Mouse (Mus musculus) kidney, embryonic 14.5 days (tissue): ENCODE measurements around the gene L3mbtl1. TPM values are rescaled to one million over a fixed set of nuclear protein-coding genes. Genes with fewer than 3 reads are reported as not detected.
A peak's percentile ranks its signal among the peaks of the same experiment; 100 is the strongest.

Experiments
- ATAC-seq: fragments of 200-750 bp; cut with Nextera tagmentation; 2 replicates; pipeline ENCODE4 v1.8.0; 2017; ENCODE audit warnings: moderate number of reproducible peaks, mild to moderate bottlenecking, moderate TSS enrichment, moderate library complexity; ENCODE audit not compliant: low FRiP score, low TSS enrichment
- H3K27ac ChIP-seq: fragments of 300-500 bp; sonication (generic); 2 replicates; pipeline ENCODE4 v1.5.1; 2014; ENCODE audit warnings: low read depth, mild to moderate bottlenecking, low read length, moderate library complexity, mixed read lengths
- H3K27me3 ChIP-seq: fragments of 300-500 bp; sonication (generic); 2 replicates; pipeline ENCODE4 v1.6.1; 2014; ENCODE audit warnings: mild to moderate bottlenecking, low read length; ENCODE audit not compliant: control insufficient read depth, insufficient read depth
- H3K36me3 ChIP-seq: fragments of 300-500 bp; sonication (generic); 2 replicates; pipeline ENCODE4 v1.6.1; 2014; ENCODE audit warnings: low read length, mixed read lengths; ENCODE audit not compliant: control insufficient read depth, insufficient read depth
- H3K4me1 ChIP-seq: fragments of 300-500 bp; sonication (generic); 2 replicates; pipeline ENCODE4 v1.6.1; 2014; ENCODE audit warnings: low read length, mixed read lengths; ENCODE audit not compliant: control insufficient read depth, insufficient read depth
- H3K4me2 ChIP-seq: fragments of 300-500 bp; sonication (generic); replicated peaks from 2 replicates; pipeline ENCODE4 v1.6.1; 2014; ENCODE audit warnings: low read depth, mild to moderate bottlenecking, low read length
- H3K4me3 ChIP-seq: fragments of 300-500 bp; sonication (generic); 2 replicates; pipeline ENCODE4 v1.5.1; 2014; ENCODE audit warnings: mild to moderate bottlenecking, low read length
- H3K9ac ChIP-seq: fragments of 300-500 bp; sonication (generic); 2 replicates; pipeline ENCODE4 v1.6.1; 2014; ENCODE audit warnings: low read depth, mild to moderate bottlenecking, low read length, moderate library complexity
- H3K9me3 ChIP-seq: fragments of 300-500 bp; sonication (generic); 2 replicates; pipeline ENCODE4 v1.6.1; 2016; ENCODE audit warnings: low read length; ENCODE audit not compliant: control insufficient read depth
- WGBS: fragments of 180-500 bp; shearing (Covaris S2); extraction: QIAGEN DNeasy Blood & Tissue Kit; methylation state at CpG from one replicate; pipeline ENCODE4 v1.1.7; 2014; 5-methylcytosine and 5-hydroxymethylcytosine counted together
- polyA plus RNA-seq: library from polyadenylated mRNA; unstranded; fragments of >200 nt; fragmentation: Nextera tagmentation; extraction: Ambion mirVana; gene quantifications from 2 replicates; pipeline ENCODE4 v1.2.1, GENCODE M21; 2014

The L3mbtl1 gene
- polyA plus RNA-seq, 1 experiment from 2014 or later = not detected

DNA sequence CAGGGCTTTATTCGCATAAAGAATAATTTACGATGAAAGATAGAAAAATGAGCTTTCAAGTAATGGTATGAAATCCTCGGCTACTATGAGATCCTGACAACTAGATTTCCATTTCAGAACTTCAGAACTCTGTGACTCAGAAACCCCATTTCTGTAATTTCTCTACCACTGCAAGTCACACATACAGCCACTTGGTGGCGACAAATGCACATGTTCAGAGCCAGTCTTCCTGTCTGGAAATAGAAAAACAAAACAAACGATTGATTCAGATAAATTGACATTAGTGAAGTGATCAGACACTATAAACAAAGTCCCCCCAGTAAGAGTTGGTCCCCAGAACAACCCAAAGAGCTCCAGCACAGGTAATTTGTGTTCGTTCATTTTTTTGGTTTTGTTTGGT is 21.1 kb upstream of the L3mbtl1 start:
- 20% methylated on average over 6 of the region's 6 CpGs for WGBS
- no peak overlapping the region for H3K4me3 ChIP-seq
- no peak overlapping the region for H3K9ac ChIP-seq
- H3K36me3 ChIP-seq = no peaks in the 10 kb centered on the region
- no peak overlapping the region for H3K27ac ChIP-seq
- H3K27me3 ChIP-seq = no peaks in the 10 kb centered on the region
- no peak for ATAC-seq
- H3K4me2 ChIP-seq = no peak overlapping the region
- H3K9me3 ChIP-seq = no peaks in the 10 kb centered on the region
- no peaks in the 10 kb centered on the region for H3K4me1 ChIP-seq

DNA sequence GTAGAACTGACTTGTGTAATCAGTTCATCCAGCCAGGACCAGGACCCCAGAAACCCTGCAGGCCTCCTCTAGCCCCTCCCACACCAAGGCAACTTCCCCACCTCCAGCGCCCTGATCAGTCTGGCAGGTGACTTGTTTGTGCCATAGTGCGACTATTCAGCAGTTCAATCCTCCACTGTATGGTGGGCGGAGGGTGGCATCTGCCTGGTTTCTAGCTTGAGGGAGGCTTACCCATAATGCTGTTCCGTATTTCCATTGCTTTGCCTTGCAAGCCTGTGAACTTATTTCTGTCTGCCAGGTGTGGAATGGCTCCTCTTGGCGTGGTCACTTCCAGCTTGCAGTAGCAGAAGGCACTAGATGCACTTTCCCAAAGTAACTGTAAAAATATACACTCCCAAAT is 20.4 kb upstream of the L3mbtl1 start:
- no peaks in the 10 kb centered on the region for H3K27me3 ChIP-seq
- no peak for ATAC-seq
- no peak overlapping the region for H3K4me2 ChIP-seq
- no peaks in the 10 kb centered on the region for H3K9me3 ChIP-seq
- no peaks in the 10 kb centered on the region for H3K4me1 ChIP-seq
- H3K9ac ChIP-seq = no peak overlapping the region
- no peak overlapping the region for H3K27ac ChIP-seq
- 68% methylated on average over 5 of the region's 5 CpGs for WGBS
- no peak overlapping the region for H3K4me3 ChIP-seq
- no peaks in the 10 kb centered on the region for H3K36me3 ChIP-seq

DNA sequence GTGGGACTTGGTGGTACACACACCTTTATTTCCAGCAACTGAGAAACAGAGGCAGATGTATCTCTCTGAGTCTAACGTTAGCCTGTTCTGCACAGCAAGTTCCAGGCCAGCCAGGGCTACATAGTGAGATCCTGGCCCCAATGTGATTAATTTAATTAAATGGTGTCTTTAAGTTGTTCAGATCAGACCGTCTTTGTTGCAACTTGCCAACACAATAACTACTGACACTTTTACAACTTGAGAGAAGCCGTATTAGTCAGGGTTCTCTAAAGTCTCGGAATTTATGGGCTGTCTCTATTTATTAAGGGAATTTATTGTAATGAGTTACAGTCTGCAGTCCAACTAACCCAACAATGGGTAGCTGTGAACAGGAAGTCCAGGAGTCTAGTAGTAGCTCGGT is 19.1 kb upstream of the L3mbtl1 start:
- Histone ChIP-seq H3K36me3 (no peaks in the 10 kb centered on the region), H3K9me3 (no peaks in the 10 kb centered on the region), H3K27me3 (peaks cover under 1% of the 10 kb centered on the region; the same call in 1 of the 2 replicates), H3K9ac (no peak overlapping the region), H3K27ac (no peak overlapping the region), H3K4me1 (no peaks in the 10 kb centered on the region), H3K4me2 (no peak overlapping the region), H3K4me3 (no peak overlapping the region)
- WGBS = 39% methylated on average over 5 of the region's 5 CpGs
- no peak for ATAC-seq

DNA sequence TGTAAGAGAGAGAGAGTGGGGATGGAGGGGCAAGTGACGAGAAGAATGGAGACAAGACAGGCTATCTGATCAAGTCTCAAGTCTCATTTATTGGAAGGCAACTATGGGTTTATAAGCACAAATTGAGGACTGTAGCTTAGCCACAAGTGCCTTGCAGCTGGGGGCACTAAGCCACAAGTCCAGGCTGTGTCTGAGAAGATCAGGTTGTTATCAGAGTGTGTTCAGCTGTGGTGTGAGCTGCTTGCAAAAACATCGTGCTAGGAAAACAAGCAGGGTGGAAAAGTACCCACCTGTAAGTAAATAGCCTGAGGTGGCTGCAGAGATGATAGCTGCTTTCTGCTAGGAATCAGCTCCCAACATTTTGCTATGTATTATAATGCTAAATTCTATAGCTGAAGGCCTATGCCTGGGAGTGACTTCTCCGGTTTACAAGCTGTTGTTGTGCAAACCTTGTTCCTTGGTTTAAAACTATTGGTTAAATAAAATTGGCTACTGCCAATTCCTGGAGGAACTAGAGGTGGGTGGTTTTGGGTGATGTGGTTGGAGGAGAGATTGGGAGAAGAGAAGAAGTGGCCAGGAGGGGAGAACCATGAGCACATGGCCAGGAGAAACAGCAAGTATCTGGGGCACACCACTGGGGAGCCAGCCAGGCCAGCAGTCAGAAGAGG is 15.2 kb upstream of the L3mbtl1 start:
- no peak for ATAC-seq
- Histone ChIP-seq H3K4me3 (no peak overlapping the region), H3K27ac (no peak overlapping the region), H3K27me3 (peaks cover 3% of the 10 kb centered on the region; the same call in 1 of the 2 replicates), H3K36me3 (peaks cover 5% of the 10 kb centered on the region), H3K9me3 (no peaks in the 10 kb centered on the region), H3K4me1 (peaks cover 9% of the 10 kb centered on the region), H3K4me2 (no peak overlapping the region), H3K9ac (no peak overlapping the region)
- 74% methylated on average over 3 of the region's 3 CpGs for WGBS

DNA sequence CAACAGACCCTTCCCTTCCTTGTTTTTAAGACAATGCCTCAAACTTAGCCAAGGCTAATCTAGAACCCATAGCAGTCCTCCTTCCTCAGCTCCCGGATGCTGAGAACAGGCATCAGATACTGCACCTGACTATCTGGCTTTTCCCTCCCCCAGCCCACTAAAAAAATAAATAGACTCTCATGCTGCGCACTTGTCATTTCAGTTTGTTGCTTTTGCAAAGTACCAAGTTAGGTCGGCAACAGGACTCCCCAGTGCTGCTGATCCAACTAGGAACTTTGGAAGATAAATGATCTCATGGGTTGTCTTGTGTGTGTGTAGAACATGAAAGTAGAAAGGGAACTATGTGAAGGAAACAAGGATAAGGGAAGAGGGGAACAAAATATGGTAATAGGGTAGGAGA is 13.6 kb upstream of the L3mbtl1 start:
- peaks cover 14% of the 10 kb centered on the region for H3K4me1 ChIP-seq
- H3K4me2 ChIP-seq = no peak overlapping the region
- H3K36me3 ChIP-seq = peaks cover 21% of the 10 kb centered on the region
- H3K9me3 ChIP-seq = no peaks in the 10 kb centered on the region
- no peak overlapping the region for H3K27ac ChIP-seq
- whole genome bisulfite sequencing = 43% methylated on average over 3 of the region's 3 CpGs
- no peak for ATAC-seq
- no peak overlapping the region for H3K4me3 ChIP-seq
- H3K27me3 ChIP-seq = peaks cover 3% of the 10 kb centered on the region; the same call in 1 of the 2 replicates
- H3K9ac ChIP-seq = no peak overlapping the region

DNA sequence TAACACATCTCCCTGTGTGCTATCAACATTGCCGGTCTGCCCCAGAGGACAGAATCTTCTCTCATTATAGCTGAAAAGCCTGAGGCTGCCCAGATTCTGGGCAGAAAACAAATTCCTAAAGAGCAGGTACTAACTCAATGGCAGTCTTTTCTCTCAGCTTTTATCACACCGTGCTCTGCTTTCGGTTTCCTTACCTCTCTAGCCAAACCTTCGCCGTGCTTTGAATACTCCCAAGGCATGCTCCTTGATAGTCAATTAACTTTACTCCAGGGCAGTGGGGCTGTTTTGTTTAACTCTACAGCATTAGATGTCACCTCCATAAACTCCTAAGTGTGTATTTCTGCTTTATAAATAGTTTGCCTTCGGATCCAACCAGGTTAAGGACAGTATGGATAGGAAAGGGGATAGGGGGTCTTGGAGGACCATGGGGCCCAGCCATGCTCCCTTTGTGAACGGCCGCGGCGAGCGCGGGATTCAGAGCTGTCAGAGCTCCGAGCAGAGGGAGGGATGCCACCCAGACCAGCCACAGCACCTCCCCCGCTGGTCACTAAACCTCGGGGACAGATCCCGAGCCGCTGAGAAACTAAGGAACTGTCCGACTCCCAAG is 12.7 kb upstream of the L3mbtl1 start:
- peak overlapping the region; percentile 100 for H3K9ac ChIP-seq
- WGBS = under 1% methylated on average over 18 of the region's 18 CpGs
- peaks cover 3% of the 10 kb centered on the region; the same call in 1 of the 2 replicates for H3K27me3 ChIP-seq
- peak overlapping the region; percentile 73 for H3K4me2 ChIP-seq
- ATAC-seq = no peak
- no peaks in the 10 kb centered on the region for H3K9me3 ChIP-seq
- peak overlapping the region; percentile 98 for H3K4me3 ChIP-seq
- peaks cover 14% of the 10 kb centered on the region for H3K4me1 ChIP-seq
- H3K27ac ChIP-seq = peak overlapping the region; percentile 98
- H3K36me3 ChIP-seq = peaks cover 30% of the 10 kb centered on the region

DNA sequence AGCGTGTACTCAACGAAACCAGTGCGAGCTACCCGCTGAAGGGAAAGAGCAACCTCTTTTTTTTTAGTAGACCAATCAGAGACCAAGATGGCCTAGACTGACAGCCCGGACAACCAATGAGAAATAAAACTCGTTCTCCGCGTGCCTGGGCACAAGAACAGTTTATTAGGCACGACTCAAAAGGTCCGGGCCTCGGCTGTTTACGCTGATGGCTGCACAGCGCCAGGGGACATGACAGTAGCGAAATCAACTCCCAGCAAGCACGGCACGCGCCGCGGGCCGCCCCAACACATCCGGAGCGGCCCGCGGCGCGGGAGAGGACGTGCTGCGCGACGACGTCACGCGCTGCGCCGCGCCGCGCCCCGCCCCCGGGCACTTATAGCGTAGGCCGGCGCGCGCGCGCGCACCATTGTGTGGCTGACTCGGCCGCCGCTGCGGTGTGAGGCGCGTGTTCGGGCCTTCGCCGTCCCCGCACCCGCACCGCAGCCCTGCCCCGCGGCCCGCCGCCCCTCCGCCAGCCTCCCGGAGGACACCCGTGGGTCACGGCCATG is 12.1 kb upstream of the L3mbtl1 start, which contains the start of gene Srsf6:
Gene Srsf6 (plus strand): TSS at position 406 of the 551 bp plus-strand sequence.
- Histone ChIP-seq H3K27me3 (peaks cover 3% of the 10 kb centered on the region; the same call in 1 of the 2 replicates), H3K27ac (peak within 1 kb of the TSS; percentile 98), H3K9ac (peak within 1 kb of the TSS; percentile 100), H3K4me3 (peak within 1 kb of the TSS; percentile 98), H3K36me3 (peaks cover 35% of the 10 kb centered on the region), H3K9me3 (no peaks in the 10 kb centered on the region), H3K4me2 (peak within 1 kb of the TSS; percentile 73), H3K4me1 (peaks cover 14% of the 10 kb centered on the region)
- ATAC-seq = peak; percentile 92
- WGBS = 0% methylated on average over 57 of the region's 68 CpGs

DNA sequence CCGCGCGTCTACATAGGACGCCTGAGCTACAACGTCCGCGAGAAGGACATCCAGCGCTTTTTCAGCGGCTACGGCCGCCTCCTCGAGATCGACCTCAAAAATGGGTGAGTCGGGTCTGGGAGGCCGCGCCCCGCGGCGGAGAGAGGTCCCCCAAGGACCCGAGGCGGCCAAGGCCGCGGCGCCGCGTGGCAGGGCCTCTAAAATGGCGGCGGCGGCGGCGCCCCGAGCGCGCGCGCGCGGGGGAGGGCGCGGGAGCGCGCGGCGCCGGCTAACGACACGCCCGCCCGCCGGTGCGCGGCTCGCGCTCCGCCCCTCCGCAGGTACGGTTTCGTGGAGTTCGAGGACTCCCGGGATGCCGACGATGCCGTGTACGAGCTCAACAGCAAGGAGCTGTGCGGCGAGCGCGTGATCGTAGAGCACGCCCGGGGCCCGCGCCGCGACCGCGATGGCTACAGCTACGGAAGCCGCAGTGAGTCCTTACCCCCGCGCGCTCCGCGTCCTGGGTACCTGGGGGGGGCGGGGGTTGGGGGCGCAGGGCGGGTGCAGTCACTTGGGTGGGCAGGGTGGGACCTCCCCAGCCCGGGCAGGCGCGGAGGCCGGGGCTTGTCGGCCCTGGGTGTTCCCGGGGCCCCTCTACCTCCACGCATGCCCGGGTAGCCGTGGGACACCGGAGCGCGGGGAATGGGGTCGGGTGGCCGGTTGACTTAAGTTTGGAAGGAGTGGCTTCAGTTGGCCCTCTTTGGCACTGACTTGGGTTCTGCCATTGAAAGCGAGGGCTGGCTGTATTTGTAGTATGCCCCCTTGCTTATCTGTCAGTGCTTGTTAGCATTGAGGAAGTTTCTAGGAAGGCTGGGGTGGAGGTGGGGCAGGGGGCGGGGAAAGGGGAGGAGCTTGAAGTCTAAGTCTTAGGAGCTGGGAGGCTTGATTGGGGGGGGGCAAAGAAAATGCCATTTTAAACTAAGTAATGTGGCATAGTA is 11.3 kb upstream of the L3mbtl1 start:
- peaks cover 43% of the 10 kb centered on the region for H3K36me3 ChIP-seq
- peak; percentile 44 for ATAC-seq
- 0% methylated on average over 53 of the region's 103 CpGs for WGBS
- H3K27me3 ChIP-seq = peaks cover 3% of the 10 kb centered on the region; the same call in 1 of the 2 replicates
- peak overlapping the region; percentile 100 for H3K9ac ChIP-seq
- peak overlapping the region; percentile 98 for H3K27ac ChIP-seq
- no peaks in the 10 kb centered on the region for H3K9me3 ChIP-seq
- H3K4me1 ChIP-seq = peaks cover 14% of the 10 kb centered on the region
- H3K4me2 ChIP-seq = peak overlapping the region; percentile 69
- peak overlapping the region; percentile 98 for H3K4me3 ChIP-seq
